Mouse (Mus musculus): ENCODE data around the gene Il4i1.
"Not testable (repeated sequence)": the region's sequence is repeated elsewhere in the genome, so short reads cannot be mapped to it uniquely, and the experiment has no call there.

Il4i1 gene

DNA sequence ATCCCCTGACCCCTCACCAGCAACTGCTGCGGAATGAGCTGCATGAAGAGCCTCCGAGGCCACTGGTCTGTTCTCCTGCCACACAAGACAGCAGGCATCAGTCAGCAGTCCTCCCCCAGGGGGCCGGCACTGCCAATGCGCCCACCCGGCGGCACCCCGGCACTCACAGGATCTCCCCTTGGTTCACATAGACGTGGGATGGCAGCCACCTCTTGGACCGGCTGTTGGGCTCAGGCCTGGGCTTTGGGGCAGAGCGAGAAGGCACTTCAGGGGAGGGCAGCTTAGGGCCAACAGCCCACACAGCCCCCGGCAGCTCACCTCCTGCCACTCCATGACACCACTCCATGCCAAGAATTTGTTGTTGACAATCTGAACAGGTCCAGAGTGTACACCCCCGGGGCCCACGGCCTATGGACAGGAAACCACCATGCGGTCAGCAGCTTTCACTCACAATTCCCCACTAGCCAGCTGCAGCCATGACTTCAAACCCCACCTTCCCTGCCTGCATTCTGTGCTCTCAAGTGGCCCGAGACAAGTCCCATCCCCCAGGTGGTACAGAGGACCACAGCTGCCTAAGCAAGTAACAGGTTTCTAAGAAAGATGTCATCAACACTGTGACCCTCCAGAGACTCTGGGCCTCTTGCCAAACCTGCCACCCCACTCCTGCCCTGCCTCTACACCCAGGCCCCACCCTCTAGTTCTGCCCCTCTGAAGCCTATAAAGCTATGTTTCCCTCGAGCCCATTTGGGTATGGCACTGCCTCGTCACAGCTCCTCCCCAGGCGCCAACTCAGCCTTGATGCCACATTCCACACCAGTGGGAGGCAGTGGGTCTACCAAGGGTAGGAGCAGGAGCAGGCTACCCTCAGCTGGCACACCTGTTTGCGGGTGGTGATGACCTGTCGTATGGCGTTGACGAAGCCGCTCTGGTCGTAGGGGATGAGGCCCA, 48.7 kb downstream of the Il4i1 start:
- DNase-seq: peak; percentile 59

DNA sequence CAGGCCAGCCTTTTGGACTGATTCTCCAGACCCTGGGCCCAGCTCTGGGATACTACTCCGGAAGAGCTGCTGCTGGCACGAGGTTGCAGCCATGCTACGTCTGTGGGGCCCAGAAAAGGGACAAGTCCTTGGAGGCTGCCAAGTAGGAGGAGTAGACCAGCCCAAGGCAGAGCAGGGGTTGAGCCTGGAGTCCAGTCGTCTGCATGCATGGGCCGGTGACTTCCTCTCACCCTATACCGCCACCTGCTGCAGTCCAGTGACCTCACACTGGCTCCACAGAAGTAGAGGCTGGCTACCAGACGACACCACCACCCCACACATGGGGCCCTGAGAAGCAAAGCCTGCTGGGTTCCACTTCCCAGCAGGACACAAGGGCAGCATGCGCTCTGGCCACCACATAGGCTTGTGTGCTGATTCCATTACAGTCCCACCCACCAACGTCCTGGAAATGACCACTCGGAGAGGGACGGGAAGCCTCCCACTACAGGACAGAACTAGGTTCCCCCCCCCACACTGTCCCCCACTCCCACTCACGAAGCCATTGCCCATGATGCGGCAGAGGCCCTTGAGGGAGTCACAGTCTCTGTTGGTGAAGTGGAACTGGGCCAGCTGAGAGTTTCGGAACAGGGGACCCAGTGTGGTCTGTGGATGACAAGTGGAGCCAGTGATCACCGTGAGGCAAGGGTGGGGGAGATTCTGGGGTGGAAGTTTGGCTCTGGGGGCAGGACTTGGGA, 50.3 kb downstream of the Il4i1 start:
- DNase-seq: peak; percentile 63

DNA sequence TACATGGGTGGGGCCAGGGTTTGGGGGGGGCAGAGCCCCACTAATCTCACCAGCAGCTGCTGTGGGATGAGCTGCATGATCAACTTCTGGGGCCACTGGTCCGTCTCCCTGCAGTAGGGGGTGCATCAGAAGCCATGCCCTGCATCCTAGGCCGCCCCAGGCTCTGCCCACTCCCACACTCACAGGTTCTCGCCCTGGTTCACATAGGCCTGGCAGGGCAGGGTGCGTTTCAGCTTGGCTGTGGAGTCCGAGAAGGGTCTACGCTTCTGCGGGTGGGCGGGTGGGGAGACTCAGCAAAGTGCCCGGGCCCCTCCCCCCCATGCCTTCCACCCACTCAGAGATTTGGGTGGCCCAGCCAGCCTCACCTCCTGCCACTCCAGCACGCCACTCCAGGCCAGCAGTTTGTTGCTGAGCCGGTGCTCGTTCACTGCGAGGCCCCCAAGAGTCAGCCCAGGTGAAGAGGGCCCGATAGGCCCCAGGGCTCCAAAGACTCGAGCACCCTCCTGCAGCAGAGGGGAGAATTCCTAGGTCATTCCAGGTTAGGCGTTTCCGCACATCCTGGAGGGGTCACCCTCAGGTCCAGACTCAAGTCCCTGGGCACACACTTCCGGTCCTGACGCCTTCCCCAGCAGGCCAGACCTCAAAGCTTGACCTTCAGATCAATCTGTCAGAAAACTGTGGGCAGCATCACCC, 51.0 kb downstream of the Il4i1 start:
- peak; percentile 58 for DNase-seq

DNA sequence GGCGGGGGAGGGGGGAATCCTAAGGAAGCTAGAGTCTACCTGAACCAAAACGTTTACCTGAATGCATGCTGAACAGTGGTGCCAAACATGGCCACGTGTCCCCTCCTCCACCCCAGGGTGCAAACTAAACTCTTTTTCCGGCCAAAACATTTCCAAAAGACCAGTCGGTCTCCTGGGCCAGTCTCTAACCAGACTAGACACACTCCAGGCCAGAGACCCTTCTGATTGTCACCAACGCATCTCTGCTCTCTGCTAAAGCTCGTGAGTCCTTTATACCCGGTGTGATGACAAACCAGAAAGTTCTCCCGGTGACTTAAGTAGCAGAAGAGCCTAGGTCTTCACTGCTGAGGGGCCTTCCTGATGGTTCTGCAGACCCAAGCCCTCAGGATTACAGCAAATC, 51.6 kb downstream of the Il4i1 start:
- peak; percentile 57 for DNase-seq

DNA sequence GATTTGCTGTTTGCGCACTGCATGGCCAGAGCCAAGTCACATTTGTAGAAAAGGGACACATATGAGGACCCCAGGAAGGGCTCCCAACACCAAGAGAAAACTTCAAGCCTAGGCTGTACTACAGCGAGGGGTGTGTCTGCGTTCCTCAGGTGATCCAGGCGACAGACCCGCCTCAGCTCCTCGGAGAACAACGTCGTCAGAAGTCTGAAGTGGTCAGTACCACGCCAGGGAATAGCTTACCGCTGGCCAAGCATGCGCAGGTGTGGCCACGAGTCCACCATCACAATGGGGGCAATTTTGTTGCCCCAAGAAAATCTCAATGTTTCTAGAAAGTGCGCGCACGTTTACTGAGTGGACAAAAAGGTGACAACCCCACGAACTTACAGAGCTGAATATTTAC, 52.3 kb downstream of the Il4i1 start:
- DNase-seq: no peak

DNA sequence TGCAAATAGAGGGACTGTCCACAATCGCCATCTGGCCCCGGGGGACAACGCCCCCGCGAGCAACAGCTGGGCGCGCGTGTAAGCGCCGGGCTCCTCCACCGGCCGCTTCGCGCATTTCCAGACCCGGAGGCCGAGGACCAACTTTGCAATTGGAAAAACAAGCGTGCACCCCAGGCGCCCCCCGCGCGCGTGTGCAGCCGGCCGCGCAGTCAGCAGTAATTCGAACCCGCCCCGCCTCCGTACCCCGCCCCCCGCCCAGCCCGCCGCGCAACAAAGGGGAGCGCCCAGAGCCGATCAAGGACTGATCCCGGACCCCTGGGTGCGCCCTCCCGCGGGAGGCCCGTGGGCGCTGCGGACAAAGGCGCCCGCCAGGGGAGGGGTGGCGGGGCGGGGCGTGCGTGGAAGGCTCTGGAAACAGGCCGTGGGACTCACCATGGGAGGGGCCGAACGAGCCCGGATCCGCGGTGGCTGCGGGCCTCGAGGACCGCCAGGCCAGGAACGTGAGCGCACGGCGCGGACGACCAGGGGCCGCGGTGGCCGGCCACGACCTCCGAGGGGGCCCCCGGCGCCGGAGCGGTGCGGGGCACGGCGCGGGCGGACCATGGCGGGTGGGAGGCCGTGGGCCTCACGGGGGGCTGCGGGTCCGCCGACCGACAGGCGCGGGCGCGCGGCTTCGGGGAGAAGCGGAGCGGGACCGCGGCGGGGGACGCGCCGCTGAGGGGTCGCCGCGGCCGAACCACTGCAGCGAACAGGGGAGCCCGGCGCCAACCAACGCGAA, 52.9 kb downstream of the Il4i1 start:
- peak; percentile 76 for DNase-seq

DNA sequence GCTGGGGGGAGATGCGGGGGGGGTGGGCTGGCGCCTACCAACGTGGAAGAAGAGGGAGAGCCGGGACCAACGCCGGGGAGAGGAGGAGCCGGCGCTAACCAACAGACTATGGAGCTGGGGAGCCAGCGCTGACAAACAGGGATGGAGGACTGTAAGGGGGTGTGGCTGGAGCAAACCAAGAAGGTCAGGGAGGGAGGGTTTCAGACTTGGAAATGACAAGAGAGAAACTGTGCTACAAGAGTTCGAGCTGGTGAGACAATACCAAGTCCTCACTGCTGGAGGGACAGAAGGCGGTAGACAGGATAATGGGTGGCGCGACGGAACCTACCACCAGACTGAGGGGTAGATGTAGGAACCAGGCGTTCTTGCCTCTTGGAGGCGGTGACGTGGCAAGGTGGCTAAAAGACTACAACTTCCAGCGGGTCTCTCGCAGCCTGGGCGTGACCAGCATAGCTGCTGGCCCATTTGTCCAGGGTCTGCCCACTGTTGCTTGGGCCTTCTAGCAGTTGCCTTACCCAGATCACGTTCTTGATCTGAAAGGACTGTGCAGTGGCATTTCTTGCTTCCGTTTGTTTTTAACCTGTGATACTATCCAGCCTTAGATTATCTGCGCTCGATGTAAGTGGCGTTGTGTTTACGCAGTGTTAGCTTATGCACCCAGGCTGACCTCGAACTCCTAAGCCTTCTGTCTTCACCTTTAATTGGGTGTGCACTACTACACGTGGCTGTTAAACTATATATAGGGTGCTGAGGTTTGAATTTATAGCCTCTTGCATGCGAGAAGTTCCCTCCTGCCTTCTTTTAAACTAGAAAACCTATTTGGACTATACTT, 53.7 kb downstream of the Il4i1 start, which contains the start of gene Ptov1:
Gene Ptov1, minus strand, starts transcription at position 92 of the 832 bp plus-strand sequence.
- DNase-seq: peak; percentile 98

DNA sequence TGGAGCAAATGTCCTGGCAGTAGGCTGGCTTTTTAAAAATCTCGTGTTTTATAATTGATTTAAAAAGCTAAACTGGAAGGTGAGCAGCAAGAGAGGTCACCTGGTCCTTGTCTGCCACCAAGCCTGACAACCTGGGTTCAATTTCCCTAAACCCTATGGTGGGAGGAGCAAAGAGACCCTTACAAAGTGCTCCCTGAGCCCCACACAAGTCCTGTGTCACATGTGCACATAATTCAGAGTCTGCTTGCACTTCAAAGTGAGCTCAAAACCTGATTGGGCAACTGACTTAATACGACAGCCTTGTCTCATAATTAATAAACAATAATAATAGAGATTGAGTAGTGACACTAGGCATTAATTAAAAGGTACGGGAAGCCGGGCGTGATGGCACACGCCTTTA, 54.4 kb downstream of the Il4i1 start:
- peak; percentile 70 for DNase-seq

DNA sequence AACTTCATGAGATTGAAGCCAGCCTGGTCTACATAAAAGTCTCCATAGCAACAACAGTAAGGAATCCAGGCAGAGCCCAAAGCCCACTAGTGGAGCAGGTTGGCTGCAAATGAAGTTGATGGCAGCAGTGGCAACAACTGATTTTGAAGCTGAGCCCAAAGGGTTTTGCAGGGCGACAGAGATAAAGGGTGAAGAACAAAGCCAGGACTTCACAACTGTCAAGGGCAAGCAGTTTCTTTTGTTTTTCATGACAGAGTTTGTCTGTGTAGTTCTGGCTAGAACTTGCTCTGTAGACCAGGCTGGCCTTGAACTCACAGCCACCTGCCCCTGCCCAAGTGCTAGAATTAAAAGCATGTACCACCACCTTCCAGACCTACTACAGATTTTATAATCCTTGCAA, 55.0 kb downstream of the Il4i1 start:
- peak; percentile 54 for DNase-seq

DNA sequence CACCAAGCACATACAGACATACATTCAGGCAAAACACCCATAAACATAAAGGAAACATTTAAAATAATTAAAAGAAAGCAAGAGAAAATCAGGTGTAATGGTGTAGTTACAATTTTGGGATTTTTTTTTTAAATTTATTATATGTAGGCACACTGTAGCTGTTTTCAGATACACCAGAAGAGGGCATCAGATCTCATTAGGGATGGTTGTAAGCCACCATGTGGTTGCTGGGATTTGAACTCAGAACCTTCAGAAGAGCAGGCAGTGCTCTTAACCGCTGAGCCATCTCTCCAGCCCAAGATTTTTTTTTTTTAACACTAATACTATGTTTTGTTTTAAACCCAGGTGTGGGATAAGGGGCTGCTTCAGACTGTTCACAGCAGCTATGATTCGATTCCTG, 55.6 kb downstream of the Il4i1 start:
- not testable (repeated sequence) for DNase-seq

DNA sequence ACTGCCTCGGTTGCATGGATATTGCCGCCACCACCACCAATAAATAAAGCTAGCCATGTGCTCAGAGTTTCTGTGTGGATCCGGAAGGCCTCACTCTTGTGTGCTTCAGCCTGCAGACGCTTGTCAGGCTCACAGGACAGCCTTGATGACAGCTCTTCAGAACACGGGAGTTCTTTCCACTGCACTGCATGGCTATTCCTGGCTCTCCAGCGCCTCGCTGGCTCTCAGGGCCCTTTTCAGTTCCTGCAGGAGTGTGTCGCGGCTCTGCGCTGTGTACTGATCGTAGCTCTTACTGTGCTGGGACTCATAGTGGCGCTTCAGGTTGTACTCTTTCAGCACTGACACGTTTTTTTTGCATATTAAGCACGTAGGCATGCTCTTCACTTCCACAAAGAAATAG, 61.6 kb downstream of the Il4i1 start:
- DNase-seq: no peak

DNA sequence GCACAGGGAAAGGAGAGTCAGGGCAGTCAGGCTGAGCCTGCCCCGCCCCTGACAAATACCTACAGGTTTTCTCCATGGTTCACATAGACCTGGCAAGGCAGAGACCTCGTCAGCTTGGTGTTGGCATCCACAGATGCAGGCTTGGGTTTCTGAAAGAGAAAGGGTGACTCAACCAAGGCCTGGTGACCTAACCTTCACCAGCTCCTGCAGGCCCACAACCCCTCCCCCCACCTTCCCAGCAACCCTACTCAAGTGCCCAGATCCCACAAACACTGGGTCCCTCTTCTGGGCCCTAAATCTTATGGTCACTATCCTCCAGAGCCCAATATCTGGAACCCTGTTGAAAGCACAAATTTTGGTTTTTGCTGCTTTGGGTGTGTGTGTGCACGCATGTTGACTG, 66.8 kb downstream of the Il4i1 start:
- no peak for DNase-seq

DNA sequence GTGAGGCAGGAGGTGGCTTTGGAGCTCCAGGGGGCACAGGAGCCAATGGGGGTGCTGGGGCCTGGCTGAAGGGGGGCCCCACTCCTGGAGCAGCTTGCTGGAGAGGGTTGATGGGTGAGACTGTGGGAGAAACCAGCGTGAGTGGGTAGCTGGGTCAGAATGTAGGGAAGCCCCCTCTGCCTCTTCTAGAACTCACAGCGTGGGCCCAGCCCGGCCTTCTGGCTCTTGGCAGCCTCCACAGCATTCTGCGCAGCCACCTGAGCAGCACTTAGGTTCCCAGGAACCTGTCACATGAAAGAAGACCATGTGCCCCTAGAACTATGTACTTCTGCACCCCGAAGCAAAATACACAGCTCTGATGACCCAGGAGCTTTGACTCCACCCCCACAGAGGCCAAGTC, 68.5 kb downstream of the Il4i1 start:
- no peak for DNase-seq

DNA sequence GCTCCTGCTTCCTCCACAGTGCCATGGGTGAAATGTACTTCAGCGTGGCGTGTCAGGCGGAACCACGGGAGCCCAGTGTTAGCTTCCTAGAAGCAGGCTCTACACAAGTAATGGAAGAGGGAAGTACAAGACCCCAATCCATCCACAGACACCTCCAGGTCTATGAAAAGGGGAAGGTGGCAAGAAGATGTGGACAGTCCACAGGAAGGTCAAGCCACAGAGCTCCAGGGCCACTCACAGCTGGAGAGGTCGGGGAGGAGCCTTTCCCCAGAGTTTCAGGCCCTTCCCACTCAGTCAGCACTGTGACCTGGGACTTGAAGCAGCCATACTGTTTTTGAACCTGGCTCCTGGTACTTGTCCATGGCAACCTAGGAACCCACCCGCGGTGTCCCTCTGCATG, 70.8 kb downstream of the Il4i1 start:
- DNase-seq: no peak

DNA sequence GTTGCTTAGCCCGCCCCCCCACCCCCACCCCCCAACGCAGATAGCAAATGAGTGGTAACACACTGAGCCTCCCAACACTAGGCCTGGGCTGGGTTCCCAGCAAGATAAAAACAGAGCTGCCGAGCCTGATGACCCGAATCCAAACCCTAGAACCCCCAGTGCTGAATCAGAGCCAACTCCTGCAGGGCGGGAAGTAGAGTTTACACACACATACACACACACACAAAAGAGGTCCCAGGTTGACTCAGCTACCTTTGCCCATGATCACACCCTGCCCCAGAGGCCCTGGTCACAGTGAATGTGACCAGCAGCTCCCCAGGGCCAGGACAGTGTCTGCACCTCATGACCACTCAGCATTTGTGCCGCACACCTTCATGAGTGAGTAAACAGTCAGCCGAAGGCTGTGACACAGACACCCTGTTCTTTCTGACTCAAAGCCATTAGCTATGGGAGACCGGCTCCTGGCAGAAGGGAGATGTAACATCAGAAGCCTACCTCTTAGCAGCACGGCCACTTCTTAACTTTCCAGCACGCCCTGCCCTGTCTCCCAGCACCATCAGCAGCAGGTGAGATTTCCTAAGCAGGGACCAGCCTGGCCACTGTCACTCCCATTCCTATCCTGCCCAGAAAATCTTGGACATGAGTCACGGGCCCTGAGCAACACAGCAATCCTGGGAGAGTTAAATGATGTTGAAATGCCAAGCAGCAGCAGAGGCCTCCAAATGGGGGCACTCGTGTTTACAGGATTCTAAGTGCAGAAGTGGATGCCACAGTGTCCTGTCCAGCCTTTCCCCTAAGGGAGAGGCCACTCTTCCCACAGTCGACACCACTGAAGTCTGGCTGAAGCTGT, 72.3 kb downstream of the Il4i1 start:
- no peak for DNase-seq

DNA sequence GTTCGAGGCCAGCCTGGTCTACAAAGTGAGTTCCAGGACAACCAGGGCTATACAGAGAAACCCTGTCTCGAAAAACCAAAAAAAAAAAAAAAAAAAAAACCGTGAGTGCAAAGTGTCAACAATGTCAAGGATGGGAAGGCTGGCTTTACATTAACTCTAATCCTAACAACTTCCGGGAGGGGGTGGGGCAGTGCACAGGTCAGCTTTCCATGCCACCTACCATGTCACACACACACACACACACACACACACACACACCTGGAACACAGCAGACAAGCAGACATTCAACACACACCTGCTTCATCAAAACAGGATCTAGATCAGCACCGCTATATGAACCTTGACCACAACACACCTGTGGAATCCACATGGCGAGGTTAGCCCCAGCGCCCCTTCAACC, 74.0 kb downstream of the Il4i1 start:
- no peak for DNase-seq

Data from cerebellum, adult 9-10 months (tissue).